Comparison of ENCODE assay signal across 21 mouse cellular contexts in the genomic region with DNA sequence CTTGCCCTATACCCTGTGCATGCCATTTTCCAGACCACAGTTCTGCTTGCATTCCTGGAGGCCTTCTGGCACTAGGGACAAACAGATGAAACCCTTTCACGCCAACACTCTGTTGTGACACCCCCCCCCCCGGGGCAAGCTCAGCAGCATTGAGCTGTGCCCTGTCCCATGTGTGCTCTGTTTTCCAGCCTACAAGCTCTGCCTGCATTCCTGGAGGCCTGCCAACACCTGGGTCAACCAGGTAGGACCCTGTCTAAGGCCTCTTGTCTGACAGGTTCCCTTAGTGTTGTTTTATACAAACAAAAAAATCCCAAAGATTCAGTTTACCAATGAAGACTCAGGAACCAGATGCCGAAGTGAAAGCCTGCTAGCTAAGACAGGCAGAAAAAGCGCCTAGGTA. TPM values are rescaled to one million over a fixed set of nuclear protein-coding genes. Genes with fewer than 3 reads are reported as not detected.
DNase-seq lines count a peak whose midpoint lies in the region; ATAC-seq and TF ChIP-seq lines count a peak whose summit lies in the region.
"Had no signal": no experiment of that assay in that cellular context is flagged by ENCODE, and none has a peak within 500 bp of the region (broad histone marks: within the 10 kb centered on the region; RNA-seq: fewer than 3 reads in every experiment).

No protein-coding gene starts in this region.

- no peak overlapping the region for H3K4me2 ChIP-seq in limb, embryonic 12.5 days
- H3K4me2 ChIP-seq: forebrain, embryonic 15.5 days; heart, embryonic 11.5 days; liver, embryonic 12.5 days; stomach, embryonic 15.5 days had no signal

- peak; percentile 16 for DNase-seq in gastrocnemius, adult 2 months
- DNase-seq in gastrocnemius, postnatal 25 days: no peak
- no peak for DNase-seq in limb, embryonic 10.5 days (ENCODE audit: low spot score)
- peak; percentile 40 for DNase-seq in testis, postnatal 10 days (ENCODE audit: low spot score)
- no peak for DNase-seq in testis, postnatal 14 days (ENCODE audit: low spot score)
- DNase-seq in adrenal gland, postnatal 36 days: no peak
- DNase-seq: adrenal gland, postnatal 25 days; B cell, adult 2 months; cerebellum, adult 18-20 months; heart, postnatal 10 days; kidney, adult 11 months; layer of hippocampus, postnatal 36 days; retina, postnatal 1 day; thymus, postnatal 14 days had no signal

- H3K9me3 ChIP-seq in limb, embryonic 12.5 days: no peaks in the 10 kb centered on the region
- no peaks in the 10 kb centered on the region for H3K9me3 ChIP-seq in limb, embryonic 10.5 days (replicated peaks)
- H3K9me3 ChIP-seq: forebrain, embryonic 15.5 days; liver, embryonic 12.5 days; stomach, embryonic 15.5 days had no signal

- no peaks in the 10 kb centered on the region for H3K36me3 ChIP-seq in limb, embryonic 12.5 days
- no peaks in the 10 kb centered on the region for H3K36me3 ChIP-seq in limb, embryonic 10.5 days
- H3K36me3 ChIP-seq: forebrain, embryonic 15.5 days; liver, embryonic 12.5 days; stomach, embryonic 15.5 days had no signal

- no peaks in the 10 kb centered on the region for H3K27me3 ChIP-seq in limb, embryonic 12.5 days
- H3K27me3 ChIP-seq in limb, embryonic 10.5 days (ENCODE audit: low read depth, poor library complexity, severe bottlenecking): no peaks in the 10 kb centered on the region
- H3K27me3 ChIP-seq: forebrain, embryonic 15.5 days; liver, embryonic 12.5 days; stomach, embryonic 15.5 days had no signal

- ATAC-seq in limb, embryonic 12.5 days (ENCODE audit: insufficient number of reproducible peaks, insufficient read depth, low FRiP score, low TSS enrichment, low read depth): peak; percentile 63; the same call in 1 of the 2 replicates
- ATAC-seq: forebrain, embryonic 15.5 days; liver, embryonic 12.5 days; lung, postnatal 0 days had no signal

- H3K4me3 ChIP-seq in gastrocnemius, adult 2 months: no peak overlapping the region
- H3K4me3 ChIP-seq in limb, embryonic 12.5 days (replicated peaks): no peak overlapping the region
- no peak overlapping the region for H3K4me3 ChIP-seq in limb, embryonic 10.5 days
- H3K4me3 ChIP-seq: forebrain, embryonic 15.5 days; layer of hippocampus, adult 2 months; liver, embryonic 12.5 days; stomach, embryonic 15.5 days had no signal

- intact Hi-C loops in gastrocnemius, adult 2 months (cut with DNase I): no loop called here

- no peak overlapping the region for H3K27ac ChIP-seq in gastrocnemius, adult 2 months
- H3K27ac ChIP-seq in limb, embryonic 12.5 days: no peak overlapping the region
- H3K27ac ChIP-seq in limb, embryonic 10.5 days: no peak overlapping the region
- H3K27ac ChIP-seq: forebrain, embryonic 15.5 days; layer of hippocampus, adult 2 months; liver, embryonic 12.5 days; stomach, embryonic 15.5 days had no signal

- no peak for TF ChIP-seq CTCF in gastrocnemius, adult 2 months (IDR thresholded peaks at IDR 0.05)

- H3K4me1 ChIP-seq in limb, embryonic 12.5 days (replicated peaks): no peaks in the 10 kb centered on the region
- H3K4me1 ChIP-seq in limb, embryonic 10.5 days: no peaks in the 10 kb centered on the region
- H3K4me1 ChIP-seq: forebrain, embryonic 15.5 days; liver, embryonic 12.5 days; stomach, embryonic 15.5 days had no signal

- no peak overlapping the region for H3K9ac ChIP-seq in limb, embryonic 12.5 days (replicated peaks)
- H3K9ac ChIP-seq: forebrain, embryonic 15.5 days; liver, embryonic 12.5 days; stomach, embryonic 15.5 days had no signal

- 87% methylated on average over 4 of the region's 4 CpGs for WGBS in limb, embryonic 12.5 days
- 82% methylated on average over 4 of the region's 4 CpGs for WGBS in limb, embryonic 10.5 days

RNA-seq across cellular contexts. Expression of gene Man1a, which starts 27.3 kb away (rescaled TPM):
- 10 to 100 TPM in 1 of 2 experiments, 1 to 10 TPM in 1; 8.4 to 10.4 TPM for total RNA-seq in gastrocnemius, adult 2 months (2021)
- 10 to 100 TPM in 1 of 2 experiments, 1 to 10 TPM in 1; 9.3 to 15.8 TPM for total RNA-seq in gastrocnemius, postnatal 25 days (2021)
- 5.8 and 6.0 TPM in 2 replicates for polyA plus RNA-seq in limb, embryonic 12.5 days (2016; fragmentation: Nextera tagmentation; extraction: Ambion mirVana)
- polyA plus RNA-seq in limb, embryonic 10.5 days (2016; fragmentation: Nextera tagmentation; extraction: Ambion mirVana): 2.7 and 3.5 TPM in 2 replicates
- 100 to 1,000 TPM in 1 of 2 experiments, 10 to 100 TPM in 1; 28.4 to 160 TPM for total RNA-seq in adrenal gland, postnatal 36 days (2021)

Comparison
In these comparisons a context has a peak if more than half of its experiments do, and no peak if none do; other contexts are left out.
1. DNase-seq: peak in gastrocnemius, adult 2 months (single experiment) and testis, postnatal 10 days (single experiment); none in gastrocnemius, postnatal 25 days (single experiment), limb, embryonic 10.5 days (single experiment), testis, postnatal 14 days (single experiment) and adrenal gland, postnatal 36 days (0 of 2).